Mouse (Mus musculus): ENCODE results near the gene Tekt3.

- TF ChIP-seq POLR2A (IDR thresholded peaks at IDR 0.05; ENCODE audit: borderline replicate concordance, insufficient read depth, low read length): no peak
- TF ChIP-seq CTCF (IDR thresholded peaks at IDR 0.05; ENCODE audit: borderline replicate concordance, insufficient read depth, low read depth, low read length): no peak
Measured at GRCm38 (mm10) chr11:63116652-63117051, 55.2 kb downstream of the Tekt3 start.

All from cerebellum, adult 2 months (tissue).